Mouse (Mus musculus) cerebellum, postnatal 10 days (tissue): ENCODE data around the gene Farp1.

ENCODE experiments used
- DNase-seq, 2 experiments: peaks; one replicate each; pipeline ENCODE4 v3.0.0; 2021; ENCODE audit warnings: mixed read lengths in 2 of 2

Farp1 gene

DNA sequence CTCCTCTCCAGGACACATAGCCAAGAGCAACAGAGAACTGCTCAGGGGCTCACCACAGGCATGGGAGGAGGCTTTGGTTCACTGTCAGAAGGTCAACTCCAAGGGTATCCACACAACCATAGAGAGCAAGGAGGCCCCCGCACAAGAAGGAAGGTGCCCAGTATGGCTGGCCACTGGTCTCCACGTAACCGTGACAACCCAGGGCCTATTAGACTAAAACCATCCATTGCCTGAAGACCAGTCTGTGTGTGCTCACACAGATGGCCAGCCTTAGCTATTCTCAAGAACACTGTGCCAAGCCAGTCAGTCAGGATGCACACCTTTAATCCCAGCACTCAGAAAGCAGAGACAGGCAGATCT is 282.3 kb downstream of the Farp1 start:
- no peak for DNase-seq

DNA sequence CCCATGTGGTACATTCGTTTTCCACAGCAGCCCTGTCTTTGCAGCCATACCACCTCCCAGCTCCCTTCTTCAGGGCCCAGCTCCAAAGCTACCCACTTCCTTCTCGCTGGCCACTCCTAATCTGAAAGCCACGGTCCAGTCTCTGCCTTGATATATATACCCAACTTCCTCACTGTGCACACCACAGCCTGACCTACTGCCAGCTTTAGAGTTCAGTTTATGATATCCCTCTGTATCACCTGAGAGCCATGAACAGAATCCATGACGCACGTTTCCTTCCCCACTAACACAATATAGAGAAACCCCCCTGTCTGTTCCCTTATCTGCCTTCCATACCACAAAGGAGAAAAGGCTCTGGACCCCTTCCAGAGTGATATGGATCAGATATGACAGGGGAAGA is 283.4 kb downstream of the Farp1 start:
- DNase-seq: no peak

DNA sequence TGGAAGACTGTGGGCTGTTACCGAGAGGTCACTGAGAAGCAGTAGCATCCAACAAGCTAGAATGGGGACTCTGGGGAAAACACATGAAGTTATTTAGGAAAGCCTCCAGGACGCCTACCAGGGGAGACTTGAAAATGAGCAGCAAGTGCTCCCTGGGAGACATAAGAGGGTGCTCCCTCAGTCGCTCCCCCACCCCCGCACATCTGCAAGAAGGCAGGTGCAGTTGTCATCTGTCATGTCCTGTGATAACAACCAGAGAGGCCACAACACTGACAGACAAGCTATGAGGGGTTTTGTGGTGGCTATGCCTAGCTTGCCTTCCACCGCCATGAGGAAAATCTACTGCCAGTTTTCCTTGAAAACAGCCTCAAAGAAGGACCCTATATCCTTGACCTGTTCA is 287.1 kb downstream of the Farp1 start:
- no peak for DNase-seq

DNA sequence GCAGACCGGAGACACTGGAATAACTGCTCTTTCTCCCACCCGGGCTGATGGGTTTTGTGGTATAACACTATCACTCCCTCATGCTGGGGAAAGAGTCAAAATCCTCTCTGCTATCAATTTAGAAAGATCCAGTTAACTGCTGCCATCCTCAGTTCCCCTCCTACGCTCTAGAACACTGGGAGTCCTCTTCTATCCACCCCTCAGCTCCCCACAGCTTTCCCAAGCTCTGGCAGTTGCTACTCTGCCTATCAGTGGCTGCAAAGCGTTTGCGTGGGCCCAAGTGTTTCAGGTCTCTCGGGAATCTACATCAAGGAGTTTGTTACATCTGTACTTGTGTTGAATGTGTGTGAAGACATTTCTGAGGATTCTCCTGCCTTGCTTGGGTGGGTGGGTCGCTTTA is 287.6 kb downstream of the Farp1 start:
- no peak for DNase-seq

DNA sequence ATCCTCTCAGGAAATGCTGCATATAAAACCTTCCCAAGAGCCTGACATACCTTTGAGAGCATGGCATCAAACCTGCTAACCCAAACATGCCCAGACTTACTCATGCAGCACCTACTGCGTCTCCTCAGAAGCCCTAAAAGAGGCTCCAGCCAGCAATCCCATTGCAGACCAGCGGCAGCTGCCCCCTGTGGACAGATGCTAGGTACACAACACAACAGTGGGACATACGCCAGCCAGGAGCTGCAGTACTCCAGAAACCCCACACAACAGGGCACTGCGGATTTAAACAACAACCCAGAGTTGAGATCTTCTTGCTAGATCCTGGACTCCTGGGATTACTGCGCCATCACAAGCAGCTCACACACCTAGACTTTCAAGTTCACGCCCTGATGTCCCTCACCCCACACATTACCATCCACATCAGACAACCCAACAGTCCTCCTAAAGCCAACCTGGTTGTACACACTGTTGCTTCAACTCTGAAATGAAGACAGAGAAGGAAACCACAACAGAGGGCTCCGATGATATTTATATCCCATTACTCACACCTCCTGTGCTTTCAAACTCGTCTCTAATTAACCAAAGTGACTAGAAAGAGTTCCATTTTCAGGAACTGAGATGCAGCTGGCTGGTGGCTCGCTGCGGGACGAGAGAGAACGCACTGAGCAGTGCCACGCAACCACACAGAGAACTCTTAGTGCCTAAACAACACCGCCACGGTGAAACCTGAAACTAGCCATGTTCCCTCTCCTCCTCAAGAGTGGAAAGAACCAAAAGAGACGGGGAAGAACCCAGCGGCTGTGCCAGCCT is 289.7 kb downstream of the Farp1 start:
- DNase-seq: no peak

DNA sequence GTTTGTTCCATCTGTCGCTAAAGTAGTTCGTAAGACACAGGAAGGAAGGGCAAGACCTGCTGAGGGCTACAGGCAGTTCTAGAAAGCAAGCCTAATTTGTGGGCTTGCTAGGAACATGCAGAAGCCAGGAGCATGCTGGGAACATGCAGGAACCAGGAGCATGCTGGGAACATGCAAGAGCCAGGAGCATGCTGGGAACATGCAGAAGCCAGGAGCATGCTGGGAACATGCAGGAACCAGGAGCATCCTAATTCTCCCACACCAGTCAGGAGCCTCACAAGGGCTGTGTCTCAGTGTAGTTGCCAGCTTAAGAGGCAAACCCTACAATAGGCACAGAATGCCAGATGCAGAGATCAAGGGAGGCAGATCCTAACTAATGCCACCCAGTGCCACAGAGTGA is 291.4 kb downstream of the Farp1 start:
- DNase-seq: peak; percentile 69 to 84

DNA sequence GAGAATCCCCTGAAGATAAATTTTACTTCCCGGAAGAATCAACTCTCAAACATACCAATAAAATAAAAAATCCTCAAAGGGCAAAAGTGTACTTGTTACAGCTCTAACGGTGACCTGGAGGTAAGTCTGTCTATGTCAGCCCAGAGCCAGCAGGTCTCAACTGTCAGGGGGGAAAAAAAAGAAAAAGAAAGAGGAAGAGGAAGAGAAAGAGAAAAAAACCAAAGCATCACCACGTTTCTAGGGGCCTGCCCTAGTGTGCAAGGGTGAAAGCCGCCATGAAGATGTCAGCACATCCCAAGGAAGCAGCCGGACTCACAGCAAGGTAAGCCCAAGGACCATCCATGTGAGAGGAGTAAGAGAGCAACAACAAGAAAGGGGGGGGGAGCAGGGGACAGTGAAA is 293.9 kb downstream of the Farp1 start:
- no peak for DNase-seq

DNA sequence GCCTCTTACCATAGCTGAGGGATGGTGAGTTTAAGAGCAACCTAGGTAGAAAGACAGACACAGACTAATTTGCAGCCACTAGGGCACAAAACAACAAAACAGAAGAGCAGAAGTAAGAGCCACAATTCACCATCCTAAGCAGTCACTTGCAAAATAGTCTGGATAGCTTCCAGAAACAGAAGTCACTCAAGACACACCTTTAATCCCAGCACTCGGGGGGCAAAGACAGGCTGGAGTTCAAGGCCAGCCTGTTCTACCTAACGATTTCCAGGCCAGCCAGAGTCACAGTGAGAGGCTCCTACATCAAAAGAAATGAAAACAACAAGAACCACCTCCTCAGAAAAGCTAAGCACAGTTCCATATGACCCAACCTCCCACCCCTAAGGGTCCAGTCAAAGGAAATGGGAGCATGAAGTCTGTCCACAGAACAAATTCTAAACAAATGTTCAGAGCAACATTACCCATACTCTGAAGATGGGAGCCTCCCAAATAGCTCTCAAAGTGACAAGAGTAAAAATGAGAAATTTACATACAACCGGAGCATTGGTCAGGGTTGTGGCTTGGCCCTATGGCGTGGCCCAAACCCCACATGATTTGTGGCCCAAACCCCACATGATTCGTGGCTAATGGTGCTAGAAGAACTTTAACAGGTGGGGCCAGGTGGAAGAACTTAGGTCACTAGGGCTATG is 294.5 kb downstream of the Farp1 start:
- no peak for DNase-seq

DNA sequence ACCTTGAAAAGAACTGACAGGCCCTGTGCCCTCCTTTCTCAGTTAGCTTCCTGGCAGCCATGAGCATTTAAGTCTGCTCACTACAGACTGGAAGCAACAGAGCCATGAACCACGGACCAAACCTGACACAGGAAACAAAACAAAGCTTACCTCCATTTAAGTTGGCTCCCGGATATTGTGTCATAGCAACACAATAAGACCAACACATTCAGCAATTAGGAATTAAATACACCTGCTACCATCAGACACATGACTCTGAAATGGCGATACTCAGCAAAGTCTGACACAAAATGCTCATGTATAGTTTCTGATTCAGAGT is 295.0 kb downstream of the Farp1 start:
- no peak for DNase-seq
